Mouse (Mus musculus) duodenum, adult 2 months (tissue): ENCODE results near the gene Cbarp. TPM values are rescaled to one million over a fixed set of nuclear protein-coding genes. Genes with fewer than 3 reads are reported as not detected.

Experiments
- polyA plus RNA-seq: library from polyadenylated mRNA; depleted of rRNA; stranded (reverse); fragments of >200 nt; gene quantifications from 2 replicates; pipeline ENCODE4 v1.2.3, GENCODE M21; 2012; ENCODE audit warnings: low replicate concordance; rRNA removed

Gene Cbarp
- polyA plus RNA-seq: 6.3 and 6.6 TPM in 2 replicates

DNA sequence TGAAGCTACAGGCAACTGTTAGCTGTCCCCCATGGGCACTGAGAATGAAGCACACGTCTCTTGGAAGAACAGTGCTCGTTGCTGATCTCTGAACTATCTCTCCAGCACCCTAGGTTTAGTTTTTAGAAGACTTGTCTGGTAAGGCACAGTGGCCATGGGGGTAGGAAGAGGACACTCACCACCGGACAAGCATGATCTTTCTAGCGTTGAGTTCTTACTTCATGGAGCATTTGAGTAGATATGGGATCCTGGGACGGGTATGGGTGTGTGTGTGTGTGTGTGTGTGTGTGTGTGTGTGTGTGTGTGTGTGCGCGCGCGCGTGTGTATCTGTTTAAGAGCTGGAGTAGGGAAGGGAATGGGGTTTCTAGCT lies at the start of gene Cbarp:
Gene Cbarp, minus strand, starts transcription at position 170 of the 370 bp plus-strand sequence.

DNA sequence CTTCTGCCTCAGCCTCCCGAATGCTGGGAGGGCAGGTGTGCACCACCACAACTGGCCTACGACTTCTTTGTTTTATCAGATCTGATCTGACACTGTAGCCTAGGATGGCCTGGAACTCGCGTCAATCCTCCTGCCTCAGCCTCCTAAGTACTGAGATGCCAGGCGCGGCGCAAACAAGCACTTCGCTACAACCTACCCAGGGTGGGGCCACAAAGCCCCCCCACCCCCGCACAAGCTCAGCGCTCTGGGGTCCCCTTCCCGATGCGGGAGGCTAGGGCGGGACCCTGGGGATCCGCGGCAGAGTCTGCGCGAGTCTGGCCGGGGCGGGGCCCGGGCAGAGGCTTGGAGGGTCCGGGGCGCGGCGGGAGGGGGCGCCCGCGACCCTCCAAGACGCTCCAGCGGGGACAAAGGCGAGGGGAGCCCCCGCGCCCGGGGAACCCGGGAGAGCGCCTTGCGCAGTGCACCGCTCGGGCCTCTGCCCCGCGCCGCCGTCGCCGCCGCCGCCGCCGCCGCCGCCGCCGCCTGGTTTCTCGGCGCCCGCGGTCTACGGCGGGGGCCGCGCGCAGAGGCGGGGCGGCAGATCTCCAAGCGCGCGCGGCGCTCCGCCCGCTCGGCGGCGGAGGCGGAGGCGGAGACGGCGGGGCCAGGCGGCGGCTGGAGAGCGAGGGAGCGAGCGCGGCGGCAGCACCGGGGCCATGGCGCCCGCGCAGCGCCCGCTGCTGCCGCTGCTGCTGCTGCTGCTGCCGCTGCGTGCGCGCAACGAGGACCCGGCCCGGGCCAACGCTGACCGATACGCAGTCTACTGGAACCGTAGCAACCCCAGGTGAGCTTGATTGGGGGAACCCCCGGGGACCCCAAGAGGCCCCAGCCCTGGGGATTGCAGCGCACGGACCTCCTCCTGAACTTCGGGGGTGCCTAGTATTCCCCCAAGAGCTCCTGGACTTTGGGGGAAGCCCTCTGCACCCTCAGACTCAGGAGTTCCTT lies 38.7 kb upstream of the Cbarp start, which contains the start of gene Efna2:
Gene Efna2, plus strand, starts transcription at position 415 of the 984 bp plus-strand sequence.

DNA sequence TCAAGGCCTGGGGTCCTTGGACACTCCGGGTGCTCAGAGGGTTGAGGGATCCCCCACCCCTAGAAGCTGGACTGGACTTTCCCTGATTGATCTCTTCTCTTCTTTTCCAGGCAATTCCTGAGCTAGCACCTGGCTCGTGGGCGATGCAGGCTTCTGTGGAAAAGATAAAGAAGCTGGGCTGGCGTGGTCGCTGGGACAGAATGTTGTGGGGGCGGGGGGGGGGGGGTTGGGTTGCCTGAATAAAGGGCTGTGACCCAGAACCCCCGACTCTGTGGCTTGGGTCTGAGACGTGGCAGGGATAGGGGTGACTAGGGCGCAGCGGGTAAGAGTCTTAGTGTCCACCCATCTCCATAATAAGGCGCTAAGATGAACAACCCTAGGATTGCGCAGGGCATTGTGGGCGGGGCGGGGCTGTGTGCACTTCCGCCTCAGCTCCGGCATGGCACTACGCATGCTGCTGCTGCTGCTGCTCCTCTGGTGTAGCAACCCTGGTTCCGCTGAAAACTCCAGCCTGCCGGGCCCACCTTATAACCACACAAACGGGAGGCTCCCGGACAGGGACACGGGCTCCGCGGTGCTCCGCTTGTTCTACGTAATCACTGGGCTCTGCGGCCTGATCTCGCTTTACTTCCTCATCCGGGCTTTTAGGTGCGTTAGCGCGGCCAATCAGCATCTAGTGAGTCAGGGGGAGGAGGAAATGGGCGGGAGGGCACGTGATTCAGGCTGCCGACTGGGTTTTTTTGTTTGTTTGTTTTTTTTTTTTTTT lies 32.1 kb upstream of the Cbarp start, which contains the start of gene 1600002K03Rik:
Gene 1600002K03Rik, plus strand, starts transcription at position 418 of the 766 bp plus-strand sequence.

DNA sequence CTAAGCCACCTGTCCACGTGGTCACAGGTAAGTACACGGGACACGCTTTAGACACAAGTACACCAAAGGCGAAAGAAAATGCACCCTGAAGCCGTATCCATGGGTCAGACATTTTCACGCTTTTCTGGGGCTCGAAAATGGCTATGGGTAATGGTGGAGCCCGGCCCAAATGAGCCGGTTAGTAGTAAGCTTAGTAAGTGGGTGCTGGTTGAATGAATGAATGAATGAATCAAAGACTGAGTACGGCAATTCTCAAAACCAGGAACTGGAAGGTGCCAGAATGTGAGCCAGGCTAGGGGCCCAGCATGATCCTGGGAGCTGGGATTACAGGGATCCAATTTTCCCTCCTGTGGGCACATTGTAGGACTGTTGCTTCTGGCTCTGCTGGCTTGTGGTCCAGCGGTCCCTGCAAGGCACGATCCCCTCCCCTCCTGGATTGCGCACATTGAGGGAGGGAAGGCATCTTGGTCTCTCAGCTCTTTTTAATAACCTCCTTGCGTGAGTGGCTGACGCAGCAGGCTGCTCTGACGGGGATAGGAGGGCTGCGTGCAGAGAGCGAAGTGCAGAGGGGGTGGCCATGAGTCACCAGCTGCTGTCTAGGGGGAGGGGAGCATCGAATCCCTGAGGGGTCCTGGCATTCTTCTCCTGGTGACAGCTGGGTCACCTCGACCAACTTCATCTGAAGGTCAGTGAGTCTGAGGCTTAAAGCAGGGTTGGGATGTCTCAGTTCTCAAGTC lies 24.9 kb upstream of the Cbarp start, which contains the start of gene Cirbp:
Gene Cirbp, plus strand, starts transcription at position 594 of the 737 bp plus-strand sequence.

DNA sequence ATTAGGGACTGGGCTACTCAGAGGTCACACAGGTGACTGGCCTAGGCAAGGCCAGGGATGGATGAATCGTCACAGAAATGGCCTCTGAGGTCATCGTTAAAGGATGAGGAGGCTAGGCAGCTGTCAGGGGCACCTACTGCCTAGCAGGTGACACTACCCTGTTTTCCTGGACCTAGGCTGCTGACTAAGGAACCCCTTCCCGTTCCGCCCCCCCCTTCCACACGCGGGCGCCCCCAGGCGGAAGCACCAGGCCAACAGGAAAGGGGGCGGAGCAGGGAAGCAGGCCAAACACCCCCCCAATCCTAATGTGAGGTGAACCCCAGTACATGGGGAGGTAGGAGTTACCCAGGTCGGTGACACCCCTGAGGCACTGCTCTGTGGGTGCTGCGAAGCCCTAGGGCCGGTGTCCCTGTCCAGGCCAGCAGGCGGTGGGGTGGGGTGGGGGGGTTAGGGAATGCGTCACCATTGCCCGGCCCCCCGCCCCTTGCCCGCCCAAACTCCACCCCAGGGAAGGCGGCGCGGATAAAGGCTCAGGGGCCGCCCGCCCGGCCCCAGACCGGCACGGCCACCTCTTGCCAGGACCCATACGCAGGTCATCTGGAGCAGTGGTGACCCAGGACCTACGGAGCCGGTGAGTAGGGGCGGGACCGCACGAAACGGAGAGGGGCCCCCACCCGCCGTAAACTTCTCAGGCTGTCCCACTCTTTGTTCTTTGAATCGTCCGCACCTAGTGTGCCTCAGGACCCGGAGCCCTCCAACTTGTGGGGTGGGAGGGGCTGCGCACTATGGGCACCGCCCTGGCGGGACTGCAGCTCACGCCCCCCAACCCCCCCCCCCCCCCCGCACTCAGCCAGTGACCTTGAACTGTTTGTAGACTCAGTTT lies 7.3 kb upstream of the Cbarp start, which contains the start of gene Midn:
Gene Midn, plus strand, starts transcription at position 554 of the 883 bp plus-strand sequence.

DNA sequence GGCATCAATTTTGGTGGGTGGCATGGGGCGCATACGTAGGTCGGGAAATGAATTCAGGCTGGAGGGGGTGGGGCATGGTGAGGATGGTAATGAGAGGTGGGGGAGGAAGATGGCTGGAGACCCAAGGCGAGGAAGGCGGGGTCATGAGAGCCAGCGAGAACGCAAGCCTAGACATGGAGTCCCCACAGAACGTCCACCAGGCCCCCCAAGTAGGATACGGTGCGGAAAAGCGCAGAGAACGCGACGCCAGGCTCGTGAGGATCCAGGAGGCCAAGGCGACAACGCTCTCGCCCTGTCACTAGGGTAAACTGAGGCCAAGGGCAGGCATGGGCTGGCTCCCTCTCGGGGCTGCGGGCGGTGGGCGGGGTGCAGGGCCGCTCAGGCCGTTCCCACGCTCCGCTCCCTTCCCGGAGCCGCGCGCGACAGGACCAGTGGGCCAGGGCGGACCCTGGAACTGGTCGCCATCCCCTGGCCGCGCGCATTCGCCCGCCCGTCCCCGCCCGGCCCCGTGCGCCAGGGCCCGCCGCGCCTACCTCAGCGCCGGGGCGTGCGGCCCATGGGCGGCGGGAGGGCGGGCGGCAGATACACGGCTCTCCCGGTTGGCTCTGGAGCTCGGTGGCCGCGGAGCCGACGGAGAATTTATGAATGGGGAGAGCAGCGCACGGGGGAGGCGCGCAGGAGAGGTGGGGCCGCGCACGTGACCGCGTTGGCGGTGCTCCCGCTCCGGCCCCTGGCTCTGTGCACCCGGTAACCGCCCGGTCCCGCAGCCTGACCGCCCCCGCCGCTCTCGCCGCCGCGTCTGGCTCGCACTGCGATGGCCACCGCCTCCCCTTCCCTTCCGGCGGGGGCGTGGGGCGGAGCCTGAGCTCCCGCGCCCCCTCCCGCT lies 1.8 kb downstream of the Cbarp start, which contains the start of gene Atp5d:
Gene Atp5d, plus strand, starts transcription at position 80 of the 886 bp plus-strand sequence.

DNA sequence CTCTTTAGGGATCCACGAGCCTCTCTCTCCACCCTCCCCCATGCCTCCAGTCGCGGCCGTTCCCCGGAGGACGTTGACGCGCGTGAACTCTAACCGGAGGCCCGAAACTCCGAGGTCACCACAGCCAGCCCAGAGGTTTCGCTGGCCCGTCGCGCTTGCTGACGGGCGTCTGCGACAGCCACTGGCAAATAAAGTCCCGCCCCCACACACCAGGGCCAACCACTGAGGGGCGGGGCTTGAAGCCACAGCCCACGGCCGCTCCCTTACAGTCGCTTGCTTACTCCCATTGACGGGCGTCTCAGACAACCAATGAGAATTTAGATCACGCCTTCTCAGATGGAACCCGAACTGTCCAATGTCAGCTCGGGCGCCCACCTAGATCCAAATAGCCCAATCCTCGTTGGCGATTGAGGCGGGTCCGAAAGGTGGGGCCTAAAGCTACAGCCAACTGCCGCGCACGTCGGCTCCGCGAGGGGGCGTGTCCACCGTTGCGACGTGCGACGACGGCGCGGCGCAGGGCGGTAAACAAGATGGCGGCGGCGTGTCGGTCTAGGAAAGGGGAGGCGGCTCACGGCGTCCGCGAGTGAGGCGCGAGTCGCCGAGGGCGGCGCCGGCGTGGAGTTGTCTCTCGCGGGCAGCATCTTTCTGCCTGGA lies 25.2 kb downstream of the Cbarp start, which contains the start of gene Stk11:
Gene Stk11, plus strand, starts transcription at position 514 of the 654 bp plus-strand sequence.

DNA sequence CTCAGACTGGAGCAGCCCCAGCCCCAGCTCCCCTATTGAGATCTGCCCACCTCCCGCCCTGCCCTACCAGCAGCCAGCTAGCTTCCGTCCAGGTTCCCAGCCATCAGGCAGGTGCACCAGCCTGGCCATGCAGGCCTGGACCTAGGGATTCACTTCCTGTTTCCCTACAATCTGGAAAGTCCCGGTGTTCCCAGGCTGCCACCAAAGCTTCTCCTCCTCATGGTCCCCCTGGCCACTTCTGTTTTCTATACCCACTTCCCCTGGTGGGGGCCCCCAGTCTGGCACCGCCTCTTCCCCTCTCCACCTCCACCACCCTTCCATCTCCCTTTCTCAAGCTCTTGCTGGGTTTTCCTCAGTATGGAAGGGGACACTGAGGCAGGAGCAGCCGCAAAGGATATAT lies 35.2 kb downstream of the Cbarp start, which contains the start of gene Sbno2:
Gene Sbno2, minus strand, starts transcription at position 112 of the 400 bp plus-strand sequence.

Other genes with a start within 250 kb of the Cbarp start
- 12.8 and 564 TPM in 2 replicates for gene Cfd, start 250.0 kb downstream of the Cbarp start, polyA plus RNA-seq
- 44.8 and 49.2 TPM in 2 replicates for gene Med16, start 231.9 kb downstream of the Cbarp start, polyA plus RNA-seq
- not detected in 2 replicates for gene Gm26602, start 230.0 kb downstream of the Cbarp start, polyA plus RNA-seq
- 5.1 and 5.6 TPM in 2 replicates for gene Kiss1r, start 223.9 kb downstream of the Cbarp start, polyA plus RNA-seq
- 102 and 133 TPM in 2 replicates for gene R3hdm4, start 219.6 kb downstream of the Cbarp start, polyA plus RNA-seq
- gene Arid3a, start 213.8 kb downstream of the Cbarp start, polyA plus RNA-seq: 8.1 and 9.4 TPM in 2 replicates
- 32.5 and 36.7 TPM in 2 replicates for gene Wdr18, start 180.7 kb downstream of the Cbarp start, polyA plus RNA-seq
- gene Grin3b, start 170.1 kb downstream of the Cbarp start, polyA plus RNA-seq: 0.13 TPM in 1 of 2 replicates, not detected in the other
- 473 and 724 TPM in 2 replicates for gene Tmem259, start 156.5 kb downstream of the Cbarp start, polyA plus RNA-seq
- gene Cnn2, start 152.3 kb downstream of the Cbarp start, polyA plus RNA-seq: 47.4 and 53.3 TPM in 2 replicates
- 22.5 and 27.6 TPM in 2 replicates for gene Abca7, start 144.3 kb downstream of the Cbarp start, polyA plus RNA-seq
- gene Arhgap45, start 124.2 kb downstream of the Cbarp start, polyA plus RNA-seq: 16.6 and 28.8 TPM in 2 replicates
- gene Polr2e, start 101.0 kb downstream of the Cbarp start, polyA plus RNA-seq: 82.1 and 91.1 TPM in 2 replicates
- gene Gpx4, start 93.7 kb downstream of the Cbarp start, polyA plus RNA-seq: 1,699 and 1,725 TPM in 2 replicates
- 63.5 and 95.0 TPM in 2 replicates for gene Sbno2, start 35.3 kb downstream of the Cbarp start, polyA plus RNA-seq
- 105 and 121 TPM in 2 replicates for gene Stk11, start 25.0 kb downstream of the Cbarp start, polyA plus RNA-seq
- 5,808 and 7,935 TPM in 2 replicates for gene Atp5d, start 2.2 kb downstream of the Cbarp start, polyA plus RNA-seq
- 198 and 360 TPM in 2 replicates for gene Midn, start 7.4 kb upstream of the Cbarp start, polyA plus RNA-seq
- 46.7 and 55.3 TPM in 2 replicates for gene Cirbp, start 25.1 kb upstream of the Cbarp start, polyA plus RNA-seq
- gene 1600002K03Rik, start 32.1 kb upstream of the Cbarp start, polyA plus RNA-seq: 12.6 and 12.7 TPM in 2 replicates
- gene Efna2, start 38.6 kb upstream of the Cbarp start, polyA plus RNA-seq: 2.0 and 2.2 TPM in 2 replicates
- 14.5 and 19.2 TPM in 2 replicates for gene Mum1, start 85.6 kb upstream of the Cbarp start, polyA plus RNA-seq
- 967 and 1,434 TPM in 2 replicates for gene Ndufs7, start 108.3 kb upstream of the Cbarp start, polyA plus RNA-seq
- 15.1 and 43.1 TPM in 2 replicates for gene Gamt, start 120.2 kb upstream of the Cbarp start, polyA plus RNA-seq
- 104 and 128 TPM in 2 replicates for gene Dazap1, start 120.7 kb upstream of the Cbarp start, polyA plus RNA-seq
- 739 and 1,199 TPM in 2 replicates for gene Rps15, start 151.6 kb upstream of the Cbarp start, polyA plus RNA-seq
- gene Apc2, start 155.1 kb upstream of the Cbarp start, polyA plus RNA-seq: 0.88 and 1.1 TPM in 2 replicates
- 52.1 and 92.1 TPM in 2 replicates for gene 2310011J03Rik, start 179.7 kb upstream of the Cbarp start, polyA plus RNA-seq
- gene Pcsk4, start 188.7 kb upstream of the Cbarp start, polyA plus RNA-seq: 37.6 and 47.6 TPM in 2 replicates
- gene Reep6, start 189.1 kb upstream of the Cbarp start, polyA plus RNA-seq: 257 and 279 TPM in 2 replicates
- gene Adamtsl5, start 207.6 kb upstream of the Cbarp start, polyA plus RNA-seq: 113 and 171 TPM in 2 replicates
- 2.4 and 7.5 TPM in 2 replicates for gene Plk5, start 215.6 kb upstream of the Cbarp start, polyA plus RNA-seq
- 13.6 and 24.5 TPM in 2 replicates for gene Mex3d, start 246.8 kb upstream of the Cbarp start, polyA plus RNA-seq